Mouse (Mus musculus) thymus, adult 2 months (tissue): ENCODE measurements at regions not wholly inside any gene's neighbourhood (a gene's known extent, or its start where the extent isn't known, plus 50 kb on each side); places are given as distances from the start of the nearest gene placed in this dataset.

Experiments
- CTCF ChIP-seq: fragments of 200-500 bp; IDR thresholded peaks from 2 replicates; pipeline ENCODE4 v1.5.1; 2012; ENCODE audit warnings: mild to moderate bottlenecking, control low read depth, low read length, moderate library complexity, borderline replicate concordance; ENCODE audit not compliant: control insufficient read depth, poor library complexity, insufficient read depth; ENCODE audit errors: extremely low read depth
- POLR2A ChIP-seq: fragments of 200-500 bp; IDR thresholded peaks from 2 replicates; pipeline ENCODE4 v1.6.1; 2012; ENCODE audit warnings: mild to moderate bottlenecking, low read length, control low read depth, moderate library complexity; ENCODE audit not compliant: control insufficient read depth, poor library complexity, insufficient read depth; ENCODE audit errors: extremely low read depth

GRCm38 (mm10) chr16:50092318-50092717 lies 292.0 kb downstream of the Cd47 start:
- TF ChIP-seq CTCF (no peak), POLR2A (no peak)
